Mouse (Mus musculus) CH12.LX (cell line): ENCODE results near the gene Mrm3. TPM values are rescaled to one million over a fixed set of nuclear protein-coding genes. Genes with fewer than 3 reads are reported as not detected.

ENCODE experiments used
- DNase-seq: peaks from one replicate; pipeline ENCODE4 v3.0.0-alpha.2; 2013; ENCODE audit errors: extremely low read depth
- H3K27ac ChIP-seq: 2 replicates; pipeline ENCODE4 v1.5.1; 2012; ENCODE audit warnings: low read depth, mild to moderate bottlenecking, control low read depth, moderate library complexity; ENCODE audit not compliant: insufficient read depth
- H3K27me3 ChIP-seq: replicated peaks from 2 replicates; pipeline ENCODE3; 2012; ENCODE audit warnings: inconsistent platforms
- H3K36me3 ChIP-seq, 2 experiments: replicated peaks in 1 of 2; 2 replicates each; pipeline versions ENCODE3 to v1.6.1; 2012; ENCODE audit warnings: inconsistent platforms in 1 of 2, low read length in 1 of 2, mild to moderate bottlenecking in 1 of 2, mixed read lengths in 1 of 2, moderate library complexity in 1 of 2; ENCODE audit not compliant: control insufficient read depth in 1 of 2, insufficient read depth in 1 of 2
- H3K4me1 ChIP-seq, 2 experiments: 2 replicates each; pipeline ENCODE4 v1.6.1; 2012; ENCODE audit warnings: inconsistent platforms in 1 of 2, moderate library complexity in 1 of 2; ENCODE audit not compliant: insufficient read depth in 2 of 2, control insufficient read depth in 1 of 2
- H3K4me2 ChIP-seq: 2 replicates; pipeline ENCODE4 v1.6.1; 2012; ENCODE audit warnings: low read depth, mild to moderate bottlenecking, control low read depth; ENCODE audit not compliant: poor library complexity, insufficient read depth, severe bottlenecking
- H3K4me3 ChIP-seq, 3 experiments: fragments of 150-350 bp in 1 of 3; sonication (generic) in 1 of 3; replicated peaks in 1 of 3; 2 replicates each; pipeline versions ENCODE3 to v1.5.1; 2011 to 2012; ENCODE audit warnings: low read depth in 2 of 3, low read length in 2 of 3, mild to moderate bottlenecking in 2 of 3, moderate library complexity in 2 of 3, control low read depth in 1 of 3, improper control_type of control experiment in 1 of 3, inconsistent platforms in 1 of 3, mixed read lengths in 1 of 3; ENCODE audit not compliant: poor library complexity in 1 of 3
- H3K79me2 ChIP-seq: replicated peaks from 2 replicates; pipeline ENCODE4 v1.6.1; 2012; ENCODE audit warnings: mild to moderate bottlenecking, moderate library complexity; ENCODE audit not compliant: control insufficient read depth, poor library complexity, insufficient read depth, severe bottlenecking; ENCODE audit errors: extremely low read depth
- H3K9ac ChIP-seq: 2 replicates; pipeline ENCODE4 v1.6.1; 2012; ENCODE audit warnings: low read depth, mild to moderate bottlenecking, control low read depth, moderate library complexity; ENCODE audit not compliant: insufficient read depth
- H3K9me3 ChIP-seq: replicated peaks from 2 replicates; pipeline ENCODE3; 2012; ENCODE audit warnings: low read length, inconsistent platforms, mixed read lengths
- CHD1 ChIP-seq: IDR thresholded peaks from 2 replicates; pipeline ENCODE4 v1.6.1; 2012; ENCODE audit warnings: low read depth, low read length, improper control_type of control experiment, inconsistent platforms
- CHD2 ChIP-seq: IDR thresholded peaks from 2 replicates; pipeline ENCODE4 v1.6.1; 2011; ENCODE audit warnings: low read length, improper control_type of control experiment
- CTCF ChIP-seq, 2 experiments: IDR thresholded peaks in 1 of 2; conservative IDR thresholded peaks in 1 of 2; 2 replicates each; pipeline ENCODE4 v1.5.1; 2011 to 2012; ENCODE audit warnings: low read depth in 2 of 2, low read length in 2 of 2, improper control_type of control experiment in 1 of 2, inconsistent platforms in 1 of 2, mild to moderate bottlenecking in 1 of 2, moderate library complexity in 1 of 2
- E2F4 ChIP-seq: IDR thresholded peaks from 2 replicates; pipeline ENCODE4 v1.6.1; 2011; ENCODE audit warnings: low read depth, low read length, improper control_type of control experiment; ENCODE audit not compliant: insufficient replicate concordance
- ELF1 ChIP-seq: IDR thresholded peaks from 2 replicates; pipeline ENCODE4 v1.6.1; 2014; ENCODE audit warnings: low read depth, mild to moderate bottlenecking, inconsistent platforms, low read length, improper control_type of control experiment
- ETS1 ChIP-seq: conservative IDR thresholded peaks from 2 replicates; pipeline ENCODE4 v1.6.1; 2012; ENCODE audit warnings: low read depth, mild to moderate bottlenecking, inconsistent platforms, low read length, improper control_type of control experiment, moderate library complexity
- GABPA ChIP-seq: IDR thresholded peaks from 2 replicates; pipeline ENCODE4 v1.6.1; 2012; ENCODE audit warnings: low read depth, low read length, improper control_type of control experiment, inconsistent platforms; ENCODE audit not compliant: insufficient replicate concordance
- HCFC1 ChIP-seq: IDR thresholded peaks from 2 replicates; pipeline ENCODE4 v1.6.1; 2012; ENCODE audit warnings: low read depth, mild to moderate bottlenecking, inconsistent platforms, low read length, improper control_type of control experiment
- IRF4 ChIP-seq: IDR thresholded peaks from 2 replicates; pipeline ENCODE4 v1.6.1; 2014; ENCODE audit warnings: low read depth, mild to moderate bottlenecking, inconsistent platforms, low read length, improper control_type of control experiment
- JUN ChIP-seq: IDR thresholded peaks from 2 replicates; pipeline ENCODE4 v1.6.1; 2011; ENCODE audit warnings: low read depth, mild to moderate bottlenecking, low read length, improper control_type of control experiment, moderate library complexity; ENCODE audit not compliant: insufficient read depth
- KAT2A ChIP-seq: IDR thresholded peaks from 2 replicates; pipeline ENCODE4 v1.6.1; 2012; ENCODE audit warnings: low read length, improper control_type of control experiment, inconsistent platforms; ENCODE audit not compliant: insufficient replicate concordance
- MAX ChIP-seq: IDR thresholded peaks from 2 replicates; pipeline ENCODE4 v1.6.1; 2011; ENCODE audit warnings: low read length, improper control_type of control experiment
- MAZ ChIP-seq: IDR thresholded peaks from 2 replicates; pipeline ENCODE4 v1.6.1; 2012; ENCODE audit warnings: low read depth, mild to moderate bottlenecking, inconsistent platforms, low read length, improper control_type of control experiment, moderate library complexity
- MEF2A ChIP-seq: IDR thresholded peaks from 2 replicates; pipeline ENCODE4 v1.6.1; 2014; ENCODE audit warnings: low read depth, mild to moderate bottlenecking, inconsistent platforms, low read length, improper control_type of control experiment, borderline replicate concordance
- MXI1 ChIP-seq: IDR thresholded peaks from 2 replicates; pipeline ENCODE4 v1.6.1; 2011; ENCODE audit warnings: mild to moderate bottlenecking, low read depth, low read length, improper control_type of control experiment
- MYC ChIP-seq: IDR thresholded peaks from 2 replicates; pipeline ENCODE4 v1.6.1; 2011; ENCODE audit warnings: low read depth, mild to moderate bottlenecking, improper control_type of control experiment, low read length
- NELFE ChIP-seq: IDR thresholded peaks from 2 replicates; pipeline ENCODE4 v1.6.1; 2011; ENCODE audit warnings: low read depth, low read length, improper control_type of control experiment
- NRF1 ChIP-seq: IDR thresholded peaks from 2 replicates; pipeline ENCODE4 v1.6.1; 2014; ENCODE audit warnings: low read depth, mild to moderate bottlenecking, inconsistent platforms, low read length, improper control_type of control experiment, moderate library complexity
- POLR2A ChIP-seq: IDR thresholded peaks from 2 replicates; pipeline ENCODE4 v1.6.1; 2011; ENCODE audit warnings: low read depth, mild to moderate bottlenecking, improper control_type of control experiment, low read length
- RAD21 ChIP-seq: IDR thresholded peaks from 2 replicates; pipeline ENCODE4 v1.6.1; 2011; ENCODE audit warnings: low read depth, mild to moderate bottlenecking, low read length, improper control_type of control experiment, moderate library complexity
- UBTF ChIP-seq: IDR thresholded peaks from 2 replicates; pipeline ENCODE4 v1.6.1; 2012; ENCODE audit warnings: low read depth, mild to moderate bottlenecking, inconsistent platforms, low read length, improper control_type of control experiment, moderate library complexity
- USF1 ChIP-seq: IDR thresholded peaks from 2 replicates; pipeline ENCODE4 v1.6.1; 2014; ENCODE audit warnings: low read depth, mild to moderate bottlenecking, inconsistent platforms, low read length, improper control_type of control experiment
- USF2 ChIP-seq: conservative IDR thresholded peaks from 2 replicates; pipeline ENCODE4 v1.6.1; 2011; ENCODE audit warnings: low read depth, low read length, improper control_type of control experiment
- ZC3H11A ChIP-seq: IDR thresholded peaks from 2 replicates; pipeline ENCODE4 v1.6.1; 2012; ENCODE audit warnings: low read depth, mild to moderate bottlenecking, inconsistent platforms, low read length, improper control_type of control experiment
- ZMIZ1 ChIP-seq: IDR thresholded peaks from 2 replicates; pipeline ENCODE4 v1.6.1; 2012; ENCODE audit warnings: low read depth, mild to moderate bottlenecking, inconsistent platforms, low read length, improper control_type of control experiment
- ZNF384 ChIP-seq: IDR thresholded peaks from 2 replicates; pipeline ENCODE4 v1.6.1; 2012; ENCODE audit warnings: low read depth, low read length, improper control_type of control experiment, inconsistent platforms
- dilution Hi-C: fragments of 300-500 bp; cut with MboI; formaldehyde crosslinking; loops from 2 replicates; pipeline ENCODE4 v1.14.3; 2020; ENCODE audit warnings: low sequenced_read_pairs; ENCODE audit not compliant: extremely low pct_unique_long_range_greater_than_20kb, extremely low pct_ligation_motif_present
- in situ Hi-C: fragments of 300-500 bp; cut with MboI; formaldehyde crosslinking; loops from 3 replicates; pipeline ENCODE4 v1.14.3; 2019; ENCODE audit warnings: low sequenced_read_pairs, low pct_ligation_motif_present, low pct_unique_long_range_greater_than_20kb, mixed read lengths
- polyA plus RNA-seq: library from polyadenylated mRNA; unstranded; fragments of >175 nt; gene quantifications from 2 replicates; pipeline ENCODE4 v1.2.1, GENCODE M21; 2012; ENCODE audit warnings: low read depth; ENCODE audit not compliant: insufficient read length
- total RNA-seq, 2 experiments: library from RNA; depleted of rRNA; stranded (reverse); fragments of 300-350 nt in 1 of 2; fragments of >200 nt in 1 of 2; gene quantifications; 2 replicates each; pipeline ENCODE4 v1.2.3; 2012 to 2014

The Mrm3 gene
- total and polyA plus RNA-seq, 3 experiments, result 35.1 to 41.6 (median 40.2) TPM

- no peak overlapping the region for H3K4me3 ChIP-seq
- H3K9me3 ChIP-seq, result no peaks in the 10 kb centered on the region
- no peaks in the 10 kb centered on the region for H3K27me3 ChIP-seq
- H3K36me3 ChIP-seq, result peaks cover 22 to 72% of the 10 kb centered on the region in 2 experiments
- peaks cover 0 to 15% of the 10 kb centered on the region in 2 experiments; a peak in 2 of 4 replicates for H3K4me1 ChIP-seq
- no peaks in the 10 kb centered on the region for H3K79me2 ChIP-seq
- H3K4me2 ChIP-seq, result no peak overlapping the region
- TF ChIP-seq ELF1, result no peak
- no peak for TF ChIP-seq USF1
- no peak for TF ChIP-seq HCFC1
- no peak for TF ChIP-seq MAZ
- no peak for TF ChIP-seq IRF4
- TF ChIP-seq MYC, result no peak
- TF ChIP-seq ZC3H11A, result no peak
- TF ChIP-seq UBTF, result no peak
- no peak for TF ChIP-seq ZNF384
- no peak for TF ChIP-seq CHD1
- no peak for TF ChIP-seq MAX
- no peak for TF ChIP-seq MXI1
- no peak for TF ChIP-seq GABPA
- no peak for TF ChIP-seq ZMIZ1
- no peak for TF ChIP-seq CHD2
- TF ChIP-seq USF2, result no peak
- no peak for TF ChIP-seq MEF2A
- TF ChIP-seq NELFE, result no peak
- no peak for TF ChIP-seq NRF1
- no peak for TF ChIP-seq CTCF (conservative IDR thresholded peaks at IDR 0.05 in 1 of 2, IDR thresholded peaks at IDR 0.05 in 1 of 2; ENCODE audit: low read depth in 2 of 2, low read length in 2 of 2)
- H3K9ac ChIP-seq, result no peak overlapping the region
- no peak for DNase-seq
- H3K27ac ChIP-seq, result no peak overlapping the region
- dilution Hi-C loops (no loop called here), in situ Hi-C loops (loop anchor here (5.0 to 10.0 kb wide), 2 partner anchors 148 to 251 kb away; no protein-coding TSS in a partner anchor)
These were observed 10.4 kb downstream of the Mrm3 start for GRCm38 (mm10) chr11:76253918-76254264.

DNA sequence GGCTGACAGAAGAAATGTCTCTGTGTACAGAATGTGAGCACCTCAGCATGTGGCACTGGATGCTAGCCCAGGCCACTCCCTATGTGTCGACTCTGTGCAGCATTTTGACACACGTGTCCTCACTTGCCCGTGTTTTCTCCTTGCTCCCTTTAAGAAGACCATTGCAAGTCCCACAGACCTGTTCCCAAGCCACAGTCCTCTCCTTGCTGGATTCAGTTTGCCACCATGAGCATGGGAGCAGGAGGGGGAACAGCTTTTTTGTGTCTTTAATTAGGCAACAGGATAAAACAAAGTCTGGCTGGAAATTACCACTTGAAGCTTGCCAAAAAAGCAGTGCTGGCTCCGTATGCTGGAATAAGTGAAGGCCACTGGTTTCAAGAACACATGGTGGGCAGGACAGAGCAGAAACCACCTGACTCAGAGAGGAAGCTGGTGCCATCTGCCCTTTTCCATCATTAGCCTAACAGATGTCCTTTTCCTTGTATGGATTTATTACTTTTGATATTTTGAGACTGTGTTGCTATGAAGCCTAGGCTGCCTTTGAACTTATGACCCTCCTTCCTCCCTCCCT, 12.0 kb downstream of the Mrm3 start:
- dilution Hi-C loops, result no loop called here
- H3K79me2 ChIP-seq, result no peaks in the 10 kb centered on the region
- H3K4me1 ChIP-seq, result peaks cover 0 to 15% of the 10 kb centered on the region in 2 experiments; a peak in 2 of 4 replicates
- H3K9ac ChIP-seq, result no peak overlapping the region
- no peak overlapping the region for H3K4me3 ChIP-seq
- no peak overlapping the region for H3K4me2 ChIP-seq
- H3K9me3 ChIP-seq, result no peaks in the 10 kb centered on the region
- H3K27me3 ChIP-seq, result no peaks in the 10 kb centered on the region
- H3K36me3 ChIP-seq, result peaks cover 7 to 62% of the 10 kb centered on the region in 2 experiments
- TF ChIP-seq E2F4 (no peak), ZMIZ1 (no peak), ZNF384 (no peak), JUN (no peak), POLR2A (no peak), KAT2A (no peak), USF1 (no peak), ETS1 (no peak), RAD21 (no peak), ELF1 (no peak), UBTF (no peak), HCFC1 (no peak)
- no peak for DNase-seq
- in situ Hi-C loops, result loop anchor here (10.0 kb wide), 1 partner anchor 249 kb away; no protein-coding TSS in a partner anchor
- no peak overlapping the region for H3K27ac ChIP-seq
